Mouse (Mus musculus) retina, embryonic 14.5 days (tissue): ENCODE measurements around the gene Pepd.
A peak's percentile ranks its signal among the peaks of the same experiment; 100 is the strongest.

Experiments
- DNase-seq: peaks from one replicate; pipeline ENCODE4 v3.0.0-alpha.2; 2015; ENCODE audit warnings: low spot score

The Pepd gene

GRCm38 (mm10) chr7:34983702-34984475, 71.7 kb downstream of the Pepd start:
- no peak for DNase-seq

DNA sequence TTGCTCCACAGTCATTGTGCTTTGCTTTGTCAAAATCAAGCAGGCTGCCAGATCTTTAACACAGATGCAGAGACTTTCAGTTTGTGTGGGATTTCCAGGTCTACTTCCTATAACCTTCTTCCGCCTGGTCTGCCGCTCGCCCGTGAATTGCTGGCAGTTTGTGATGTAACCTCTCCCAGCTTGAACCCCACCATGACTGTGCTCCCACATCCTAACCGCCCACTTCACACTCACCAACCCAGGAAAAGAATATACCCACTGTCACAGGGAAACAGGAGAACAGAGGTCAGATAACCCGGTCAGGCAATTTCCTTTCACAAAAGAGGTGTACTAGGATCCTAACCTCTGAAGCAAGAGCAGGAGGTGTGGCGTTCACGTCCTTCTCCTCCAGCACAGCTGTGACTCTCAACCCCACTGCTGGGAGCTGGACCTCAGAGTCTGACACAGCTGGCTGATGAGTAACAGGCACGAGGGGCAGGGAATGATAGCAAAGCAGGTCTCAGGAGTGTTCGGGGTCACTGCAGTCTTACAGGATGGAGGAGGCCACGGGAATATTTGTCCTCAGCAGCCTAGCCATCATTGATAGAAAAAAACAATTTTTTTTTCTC, 72.5 kb downstream of the Pepd start:
- no peak for DNase-seq

DNA sequence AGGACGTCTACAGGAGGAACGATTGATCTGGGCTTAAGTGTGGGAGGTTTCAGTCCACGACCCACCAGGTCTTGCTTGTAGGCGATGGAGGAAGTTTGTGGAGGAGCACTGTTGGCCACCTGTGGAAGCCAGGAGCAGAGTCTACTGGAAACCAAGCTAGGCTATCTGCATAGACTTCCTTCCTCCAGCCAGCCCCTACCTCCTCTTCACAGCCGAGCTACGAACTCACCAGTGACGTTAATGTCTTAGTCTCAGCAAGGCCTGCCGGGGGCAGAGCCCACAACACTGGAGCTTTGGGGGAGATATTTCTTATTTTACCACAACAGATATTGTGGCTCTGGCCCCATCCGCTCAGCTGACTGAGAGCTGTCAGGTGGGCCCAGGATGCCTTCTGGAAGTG, 73.0 kb downstream of the Pepd start:
- no peak for DNase-seq

GRCm38 (mm10) chr7:34985646-34986045, 73.5 kb downstream of the Pepd start:
- DNase-seq: no peak

- DNase-seq: no peak
These were observed 74.5 kb downstream of the Pepd start for GRCm38 (mm10) chr7:34986575-34987150.

- no peak for DNase-seq
These were observed 75.1 kb downstream of the Pepd start for GRCm38 (mm10) chr7:34987258-34987657.

- no peak for DNase-seq
These were observed 76.3 kb downstream of the Pepd start for GRCm38 (mm10) chr7:34988488-34988887.

DNA sequence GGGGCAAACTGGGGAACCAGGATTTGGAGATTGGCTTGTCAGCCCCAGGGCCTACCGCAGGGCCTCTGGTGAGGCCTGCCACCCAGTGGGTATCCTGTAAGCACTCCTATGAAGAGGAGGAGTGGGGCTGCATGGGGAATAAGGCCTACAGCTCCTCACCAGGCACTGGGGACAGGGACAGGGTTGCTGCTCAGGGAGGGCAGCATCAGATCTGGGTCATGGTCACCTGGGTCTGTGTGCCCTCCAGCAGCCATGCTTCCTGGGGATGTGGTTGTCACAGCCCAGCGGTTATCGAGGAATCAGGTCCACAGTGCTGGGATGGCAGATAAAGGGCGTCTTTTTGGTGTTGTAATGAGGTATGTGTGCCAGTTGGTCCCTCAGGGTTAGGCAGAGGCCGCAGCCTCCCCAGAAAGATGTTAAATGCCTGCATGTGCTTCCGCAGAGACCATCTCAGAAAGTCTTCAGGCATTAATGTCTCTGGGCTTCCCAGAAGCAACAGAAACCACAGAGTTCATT, 79.6 kb downstream of the Pepd start:
- DNase-seq: no peak

GRCm38 (mm10) chr7:34992766-34993165, 80.6 kb downstream of the Pepd start:
- DNase-seq: no peak

GRCm38 (mm10) chr7:34995872-34996662, 83.9 kb downstream of the Pepd start:
- DNase-seq: no peak

DNA sequence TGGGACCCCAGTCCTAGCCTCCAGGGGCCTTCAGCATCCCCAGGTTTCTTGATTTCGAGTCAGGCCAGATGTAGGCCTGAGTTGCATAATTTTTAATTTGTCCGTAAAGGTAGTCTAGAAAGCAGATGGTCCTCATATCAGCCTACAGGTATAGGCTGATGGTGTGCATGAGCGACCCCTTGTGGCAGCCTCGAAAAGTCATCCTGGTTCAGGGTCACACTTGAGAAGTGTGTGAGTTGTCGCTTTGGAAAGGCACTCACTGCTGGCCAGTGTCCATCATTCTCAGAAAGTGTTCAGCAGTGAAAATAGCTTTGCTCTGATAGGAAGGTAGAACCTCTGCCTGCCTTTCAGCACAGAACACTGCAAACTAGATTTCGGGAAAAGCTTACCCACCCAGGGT, 88.7 kb downstream of the Pepd start:
- DNase-seq: peak; percentile 77

- no peak for DNase-seq
These were observed 91.1 kb downstream of the Pepd start for GRCm38 (mm10) chr7:35003171-35003737.

DNA sequence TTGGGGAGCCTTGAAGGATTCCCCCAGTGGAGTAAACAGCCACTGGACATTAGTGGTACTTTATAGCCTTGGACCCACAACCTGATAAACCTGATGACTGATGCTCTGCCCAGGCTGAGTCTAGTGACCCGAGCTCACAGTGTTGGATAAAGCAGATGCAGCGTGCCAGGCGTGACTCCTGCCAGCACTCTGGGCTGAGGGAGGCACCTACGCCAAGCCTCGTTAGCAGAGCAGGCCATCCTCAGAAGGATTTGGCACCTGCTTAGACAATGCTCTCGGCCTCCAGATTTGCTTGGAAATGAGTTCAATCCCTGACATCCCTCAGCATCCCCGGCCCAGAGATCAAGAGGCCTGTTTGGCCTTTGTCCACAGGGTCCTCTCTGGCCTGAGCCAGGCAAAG, 94.5 kb downstream of the Pepd start:
- DNase-seq: no peak

DNA sequence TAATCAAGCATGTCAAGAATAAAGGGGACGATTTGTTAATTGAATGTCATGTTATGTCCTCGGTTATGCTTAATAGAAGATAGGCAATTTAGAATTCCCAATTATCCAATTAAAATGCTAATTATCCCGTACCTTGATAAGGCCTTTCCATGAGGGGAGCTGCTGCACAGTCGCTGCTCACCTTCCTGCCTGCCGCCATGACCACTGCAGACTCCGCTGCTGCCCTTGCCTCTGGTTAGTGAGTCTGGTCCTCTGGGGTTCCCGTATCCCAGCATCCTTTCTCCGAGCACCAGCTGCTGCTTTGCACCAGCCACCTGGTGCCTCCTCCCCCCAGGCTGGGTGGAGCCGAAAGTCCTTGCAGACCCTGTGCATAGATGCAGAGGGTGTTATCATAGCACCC, 101.0 kb downstream of the Pepd start:
- DNase-seq: peak; percentile 31

DNA sequence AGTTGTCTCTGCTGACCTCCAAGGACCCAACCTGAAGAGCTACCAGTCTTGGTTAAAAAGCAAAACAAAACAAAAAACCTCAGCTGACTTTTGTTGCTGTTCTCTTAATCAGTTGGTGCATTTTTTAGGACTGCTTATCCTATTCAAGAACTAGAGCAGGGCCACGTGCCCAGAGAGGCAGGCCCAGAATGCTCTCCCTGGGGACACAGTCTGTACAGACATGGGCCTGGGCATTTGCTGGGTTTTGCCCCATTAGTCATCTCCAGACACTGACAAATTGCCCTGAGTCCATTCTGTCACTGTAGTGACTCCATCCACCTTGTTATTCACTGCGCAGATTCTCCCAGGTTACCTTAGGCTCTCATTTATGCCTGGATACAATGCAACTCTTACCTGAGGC, 103.1 kb downstream of the Pepd start:
- no peak for DNase-seq

DNA sequence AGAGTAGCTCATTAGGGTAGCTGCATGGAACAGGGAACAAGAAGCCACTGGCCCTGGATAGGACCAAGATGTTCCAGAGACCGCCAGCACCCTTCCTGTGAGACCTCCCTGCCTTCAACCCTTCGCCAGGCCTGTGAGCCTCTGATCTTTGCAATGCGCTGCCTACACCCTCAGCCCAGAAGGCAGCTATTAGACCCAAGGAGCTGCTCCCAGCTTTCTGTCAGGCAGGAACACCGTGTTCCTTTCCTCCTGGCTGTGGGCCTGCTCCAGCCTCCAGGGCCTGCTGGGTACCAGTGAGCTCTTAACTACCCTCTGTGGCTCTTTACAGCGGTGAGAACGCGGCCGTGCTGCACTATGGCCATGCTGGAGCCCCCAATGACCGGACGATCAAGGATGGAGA, 109.2 kb downstream of the Pepd start:
- DNase-seq: no peak

DNA sequence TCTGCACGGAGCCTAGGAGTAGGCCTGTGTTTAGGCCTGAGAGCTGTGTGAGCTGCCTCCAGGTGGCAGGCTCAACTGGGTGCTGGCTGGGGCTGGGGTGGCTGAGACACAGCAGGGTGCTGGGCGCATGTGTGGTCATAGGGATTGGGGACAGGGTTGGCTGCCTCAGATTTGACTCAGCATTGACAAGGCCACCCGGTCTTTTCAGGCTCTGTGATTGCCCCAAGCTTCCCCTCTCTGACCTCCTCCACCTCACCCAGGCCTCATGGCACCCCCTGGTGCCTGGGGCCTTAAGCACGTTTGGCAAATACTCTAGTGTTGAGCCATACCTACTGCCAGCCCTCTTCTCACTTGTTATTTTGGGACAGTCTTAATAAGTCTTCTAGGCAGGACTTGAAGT, 111.1 kb downstream of the Pepd start:
- no peak for DNase-seq

GRCm38 (mm10) chr7:35024426-35024825, 112.2 kb downstream of the Pepd start:
- no peak for DNase-seq

GRCm38 (mm10) chr7:35025409-35026275, 113.5 kb downstream of the Pepd start:
- peak; percentile 81 for DNase-seq

GRCm38 (mm10) chr7:35026276-35026630, 114.1 kb downstream of the Pepd start:
- no peak for DNase-seq

DNA sequence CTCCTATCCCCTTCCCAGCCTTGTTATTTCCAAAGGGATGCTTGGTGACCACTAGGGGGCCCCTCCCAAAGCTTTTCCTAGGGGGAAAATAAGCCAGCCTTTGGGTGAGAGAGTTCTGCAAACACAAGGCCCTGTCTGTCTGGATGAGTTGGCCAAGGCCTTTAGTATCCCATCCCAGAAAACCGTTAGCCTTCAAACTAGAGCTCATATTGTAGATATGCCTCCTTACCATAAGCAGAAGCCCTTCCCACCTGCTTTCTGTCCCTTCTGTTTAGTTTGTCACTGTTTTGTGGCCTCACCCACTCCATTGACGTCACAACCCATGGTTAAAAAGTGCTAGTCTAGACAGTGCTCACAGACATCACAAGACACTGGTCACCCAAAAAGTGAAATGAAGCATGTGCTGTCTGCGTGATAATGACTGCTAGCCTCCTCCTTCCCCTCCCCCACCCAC, 114.7 kb downstream of the Pepd start:
- DNase-seq: peak; percentile 76
